Mouse (Mus musculus): ENCODE measurements around the gene Gm17026.
"Not testable (repeated sequence)": the region's sequence is repeated elsewhere in the genome, so short reads cannot be mapped to it uniquely, and the experiment has no call there.

Gene Gm17026

GRCm38 (mm10) chr14:42259948-42260347 lies at the start of gene Gm17026:
TSS of gene Gm17026 (minus strand) at chr14:42260048.
- DNase-seq = not testable (repeated sequence)

GRCm38 (mm10) chr14:42297258-42297657 lies 37.4 kb upstream of the Gm17026 start, which contains the start of gene Gm9611:
TSS of gene Gm9611 (minus strand) at chr14:42297358.
- not testable (repeated sequence) for DNase-seq

GRCm38 (mm10) chr14:42216766-42217537 lies 42.9 kb downstream of the Gm17026 start:
- DNase-seq = peak in 1 of 2 experiments; percentile 1

Measured in cerebellum, postnatal 36 days (tissue).